Mouse (Mus musculus) left cerebral cortex, adult 2 months (tissue): ENCODE measurements around the gene Apobec1. TPM values are rescaled to one million over a fixed set of nuclear protein-coding genes. Genes with fewer than 3 reads are reported as not detected.
A peak's percentile ranks its signal among the peaks of the same experiment; 100 is the strongest.

Experiments
- DNase-seq, 2 experiments: peaks; one replicate each; pipeline ENCODE4 v3.0.0; 2021 to 2022; ENCODE audit warnings: low spot score in 2 of 2, mixed read lengths in 1 of 2; ENCODE audit errors: extremely low spot score in 1 of 2
- H3K27ac ChIP-seq: fragments of 200-600 bp; 2 replicates; pipeline ENCODE4 v1.8.1; 2022
- H3K4me3 ChIP-seq: fragments of 200-600 bp; 2 replicates; pipeline ENCODE4 v1.8.1; 2022
- CTCF ChIP-seq: fragments of 200-600 bp; IDR thresholded peaks from 2 replicates; pipeline ENCODE4 v1.8.1; 2022; ENCODE audit warnings: antibody characterized with exemption, mild to moderate bottlenecking, moderate library complexity
- intact Hi-C: fragments of 180-260 bp; cut with DNase I; formaldehyde crosslinking; loops from one replicate; pipeline ENCODE4 v1.15.1; 2025
- total RNA-seq, 2 experiments: library from RNA; stranded (reverse); gene quantifications; 2 replicates each; pipeline ENCODE4 v1.2.3; 2021

Gene Apobec1
- total RNA-seq, 2 experiments from 2014 or later, result 1.3 to 1.9 TPM

DNA sequence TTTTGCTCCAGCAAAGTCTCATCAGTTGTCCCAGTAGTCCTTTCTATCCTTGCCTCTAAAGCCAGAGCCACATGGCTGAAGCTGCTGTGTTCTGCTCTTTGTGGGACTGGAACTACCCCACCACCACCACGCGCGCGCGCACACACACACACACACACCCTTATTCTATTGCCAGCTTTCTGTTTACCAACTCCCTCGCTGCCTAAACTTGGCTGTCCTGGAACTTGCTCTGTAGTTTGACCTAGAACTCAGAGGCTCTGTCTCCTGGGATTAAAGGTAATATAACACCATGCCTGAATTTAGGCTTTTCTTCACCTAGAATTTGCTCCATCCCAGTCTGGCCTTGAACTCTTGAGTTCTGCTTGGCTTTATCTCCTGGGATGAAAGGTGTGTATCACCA, 18.8 kb upstream of the Apobec1 start:
- TF ChIP-seq CTCF, result no peak
- intact Hi-C loops, result no loop called here
- Histone ChIP-seq H3K27ac (no peak overlapping the region), H3K4me3 (no peak overlapping the region)
- DNase-seq, result no peak

DNA sequence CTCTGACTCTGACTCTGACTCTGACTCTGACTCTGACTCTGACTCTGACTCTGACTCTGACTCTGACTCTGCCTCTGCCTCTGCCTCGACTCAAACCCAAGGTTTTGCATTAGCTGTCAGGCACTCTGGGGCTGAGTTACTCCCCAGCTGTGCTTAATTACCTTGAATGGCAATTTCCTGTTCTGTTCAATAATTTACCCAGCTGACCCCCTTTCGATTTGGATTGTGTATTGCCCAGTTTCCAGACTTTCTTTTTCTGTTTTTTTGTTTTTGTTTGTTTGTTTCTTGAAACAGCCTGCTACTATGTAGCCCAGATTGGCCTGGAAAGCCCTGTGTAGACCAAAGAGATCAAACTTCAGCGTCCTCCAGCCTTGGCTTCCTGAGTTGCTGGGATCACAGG, 13.8 kb upstream of the Apobec1 start:
- Histone ChIP-seq H3K27ac (no peak overlapping the region), H3K4me3 (no peak overlapping the region)
- TF ChIP-seq CTCF, result no peak
- no peak for DNase-seq
- intact Hi-C loops, result no loop called here

GRCm38 (mm10) chr6:122614047-122614446, 11.8 kb upstream of the Apobec1 start:
- no peak for DNase-seq
- Histone ChIP-seq H3K4me3 (no peak overlapping the region), H3K27ac (no peak overlapping the region)
- TF ChIP-seq CTCF, result peak; percentile 40
- intact Hi-C loops, result no loop called here

DNA sequence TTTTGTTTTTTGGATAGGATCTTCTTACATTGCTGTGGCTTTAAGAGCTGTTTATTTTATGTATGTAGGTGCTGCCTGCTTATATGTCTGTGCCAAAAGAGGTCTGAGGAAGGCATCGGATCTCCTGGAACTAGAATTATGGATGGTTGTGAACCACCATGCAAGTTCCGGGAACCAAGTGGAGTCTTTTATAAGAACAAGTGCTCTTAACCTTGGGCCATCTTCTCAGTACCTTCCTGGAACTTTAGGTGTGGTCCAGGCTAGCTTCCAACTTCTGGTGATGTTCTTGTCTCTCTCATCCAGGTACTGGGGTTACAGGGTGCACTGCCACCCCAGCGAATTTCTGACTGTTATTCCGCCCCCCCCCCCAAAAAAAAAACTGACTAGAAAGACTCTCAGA, 10.2 kb upstream of the Apobec1 start:
- TF ChIP-seq CTCF, result no peak
- DNase-seq, result no peak
- Histone ChIP-seq H3K27ac (no peak overlapping the region), H3K4me3 (no peak overlapping the region)
- intact Hi-C loops, result no loop called here

DNA sequence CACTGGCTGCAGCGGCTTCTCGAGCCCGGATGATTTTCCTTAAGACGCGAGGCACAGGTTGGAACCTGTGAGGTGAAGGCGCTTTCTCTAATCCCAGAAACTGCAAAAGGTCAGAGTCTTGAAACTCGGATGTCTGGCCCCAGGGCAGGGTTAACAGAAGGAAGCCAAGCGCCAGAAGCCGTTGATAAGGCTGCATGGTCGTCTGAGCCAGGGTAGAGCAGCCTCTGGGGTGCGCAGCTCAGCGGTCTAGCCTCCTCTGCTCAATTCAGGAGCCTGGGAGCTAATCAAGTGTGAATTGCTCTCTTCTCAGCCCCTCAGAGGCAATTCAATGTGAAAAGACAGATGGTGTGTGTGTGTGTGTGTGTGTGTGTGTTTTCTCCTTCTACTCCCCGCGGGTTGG, 7.5 kb upstream of the Apobec1 start, which contains the start of gene Gdf3:
Gene Gdf3, minus strand, starts transcription at position 317 of the 400 bp plus-strand sequence.
- intact Hi-C loops, result no loop called here
- TF ChIP-seq CTCF, result no peak
- no peak for DNase-seq
- no peak within 1 kb of the TSS for H3K27ac ChIP-seq
- no peak within 1 kb of the TSS for H3K4me3 ChIP-seq

- no peak overlapping the region for H3K4me3 ChIP-seq
- H3K27ac ChIP-seq, result no peak overlapping the region
- TF ChIP-seq CTCF, result no peak
- intact Hi-C loops, result no loop called here
- DNase-seq, result no peak
Measured at GRCm38 (mm10) chr6:122609377-122609728, 7.1 kb upstream of the Apobec1 start.

- no peak for TF ChIP-seq CTCF
- no peak for DNase-seq
- no peak overlapping the region for H3K27ac ChIP-seq
- intact Hi-C loops, result no loop called here
- H3K4me3 ChIP-seq, result no peak overlapping the region
Measured at GRCm38 (mm10) chr6:122608434-122609376, 6.5 kb upstream of the Apobec1 start.

DNA sequence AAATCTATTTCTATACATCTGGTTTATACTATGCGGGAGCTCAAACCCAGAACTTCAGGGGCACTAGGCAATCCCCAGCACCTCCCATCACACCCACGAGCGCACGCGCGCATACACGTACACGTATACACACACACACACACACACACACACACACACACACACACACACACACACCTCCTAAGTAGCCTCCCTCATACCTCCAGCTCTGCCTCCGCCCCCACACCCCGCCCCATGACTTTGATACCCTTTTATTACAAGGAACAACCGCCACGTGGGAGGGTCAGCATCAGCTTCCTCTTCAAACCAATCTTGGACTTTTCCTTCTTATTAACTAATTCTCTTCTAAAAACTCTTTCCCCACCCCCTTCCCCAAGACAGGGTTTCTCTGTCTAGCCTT, 5.5 kb upstream of the Apobec1 start:
- TF ChIP-seq CTCF, result no peak
- Histone ChIP-seq H3K27ac (no peak overlapping the region), H3K4me3 (no peak overlapping the region)
- intact Hi-C loops, result no loop called here
- DNase-seq, result no peak

GRCm38 (mm10) chr6:122606661-122607060, 4.4 kb upstream of the Apobec1 start:
- intact Hi-C loops, result no loop called here
- no peak for TF ChIP-seq CTCF
- DNase-seq, result no peak
- no peak overlapping the region for H3K27ac ChIP-seq
- H3K4me3 ChIP-seq, result no peak overlapping the region

GRCm38 (mm10) chr6:122605483-122605882, 3.2 kb upstream of the Apobec1 start:
- TF ChIP-seq CTCF, result no peak; the same call in 1 of the 2 replicates
- DNase-seq, result no peak
- Histone ChIP-seq H3K4me3 (no peak overlapping the region), H3K27ac (no peak overlapping the region)
- intact Hi-C loops, result no loop called here

GRCm38 (mm10) chr6:122604260-122604659, 2.0 kb upstream of the Apobec1 start:
- no peak overlapping the region for H3K4me3 ChIP-seq
- H3K27ac ChIP-seq, result no peak overlapping the region
- intact Hi-C loops, result no loop called here
- no peak for TF ChIP-seq CTCF
- no peak for DNase-seq

GRCm38 (mm10) chr6:122602992-122603322, 713 bp upstream of the Apobec1 start:
- DNase-seq, result no peak
- Histone ChIP-seq H3K4me3 (peak overlapping the region; percentile 49), H3K27ac (peak overlapping the region; percentile 63)
- TF ChIP-seq CTCF, result no peak
- intact Hi-C loops, result no loop called here

GRCm38 (mm10) chr6:122601615-122602014, 629 bp downstream of the Apobec1 start:
- H3K4me3 ChIP-seq, result peak overlapping the region; percentile 49
- intact Hi-C loops, result no loop called here
- DNase-seq, result no peak
- H3K27ac ChIP-seq, result no peak overlapping the region
- no peak for TF ChIP-seq CTCF
